Mouse (Mus musculus): ENCODE results near the gene Syt8.

The Syt8 gene

DNA sequence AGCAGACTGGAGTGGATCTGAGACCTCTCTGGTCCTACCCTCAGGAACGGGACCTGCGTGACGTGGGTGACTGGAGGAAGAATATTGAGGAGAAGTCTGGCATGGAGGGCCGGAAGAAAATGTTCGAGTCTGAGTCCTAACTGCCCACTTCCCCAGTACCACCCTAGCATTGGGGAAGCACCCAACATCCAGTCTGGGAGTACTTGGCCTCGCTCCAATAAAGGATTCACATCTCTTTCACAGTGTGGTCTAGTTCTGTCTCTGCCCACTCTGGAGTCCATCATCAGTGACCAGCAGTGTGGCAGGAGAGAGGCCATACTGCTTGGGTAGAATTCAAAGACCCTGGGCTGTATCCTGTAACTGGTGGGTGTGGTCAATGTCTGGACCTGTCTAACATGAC lies 9.5 kb downstream of the Syt8 start:
- no peak for DNase-seq (ENCODE audit: low read depth, low spot score)

DNA sequence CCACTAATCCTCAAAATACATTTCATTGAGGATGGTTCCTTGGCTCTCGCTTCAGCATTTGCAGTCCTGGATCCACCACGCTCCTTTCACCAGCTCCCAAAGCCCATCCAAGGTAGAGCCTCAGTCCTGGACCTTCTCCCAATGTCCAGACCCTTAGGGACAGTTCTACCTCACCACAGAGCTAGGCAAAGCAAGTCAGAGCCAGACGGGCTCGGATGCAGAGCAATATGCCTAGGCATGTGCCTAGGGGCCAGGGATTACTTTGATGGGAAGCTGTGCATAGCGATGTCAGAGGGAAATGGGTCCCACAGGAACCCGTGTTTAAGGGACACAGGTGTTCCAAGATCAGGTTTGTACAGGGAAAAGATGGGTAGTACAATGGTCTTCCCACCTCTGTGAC lies 10.7 kb downstream of the Syt8 start:
- no peak for DNase-seq (ENCODE audit: low read depth, low spot score)

DNA sequence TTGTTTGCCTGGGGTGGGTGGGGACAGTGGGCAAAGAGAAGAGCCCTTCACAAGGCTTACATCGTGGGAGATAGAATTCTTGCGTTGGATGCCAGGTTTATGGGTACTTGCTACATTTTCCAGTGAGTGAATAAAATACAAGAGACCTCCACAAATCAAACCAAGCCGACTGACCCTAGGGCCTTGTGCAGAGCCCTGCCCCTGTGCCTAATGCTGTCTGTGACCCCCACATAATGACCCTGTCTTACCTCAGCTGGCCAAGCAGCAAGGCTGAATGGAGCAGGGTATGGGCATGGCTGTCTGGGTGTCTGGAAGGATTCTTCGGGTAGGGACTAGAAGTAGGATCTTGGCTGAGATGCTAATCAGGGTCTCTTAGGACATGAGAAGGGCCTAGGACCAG lies 11.6 kb downstream of the Syt8 start:
- no peak for DNase-seq (ENCODE audit: low read depth, low spot score)

DNA sequence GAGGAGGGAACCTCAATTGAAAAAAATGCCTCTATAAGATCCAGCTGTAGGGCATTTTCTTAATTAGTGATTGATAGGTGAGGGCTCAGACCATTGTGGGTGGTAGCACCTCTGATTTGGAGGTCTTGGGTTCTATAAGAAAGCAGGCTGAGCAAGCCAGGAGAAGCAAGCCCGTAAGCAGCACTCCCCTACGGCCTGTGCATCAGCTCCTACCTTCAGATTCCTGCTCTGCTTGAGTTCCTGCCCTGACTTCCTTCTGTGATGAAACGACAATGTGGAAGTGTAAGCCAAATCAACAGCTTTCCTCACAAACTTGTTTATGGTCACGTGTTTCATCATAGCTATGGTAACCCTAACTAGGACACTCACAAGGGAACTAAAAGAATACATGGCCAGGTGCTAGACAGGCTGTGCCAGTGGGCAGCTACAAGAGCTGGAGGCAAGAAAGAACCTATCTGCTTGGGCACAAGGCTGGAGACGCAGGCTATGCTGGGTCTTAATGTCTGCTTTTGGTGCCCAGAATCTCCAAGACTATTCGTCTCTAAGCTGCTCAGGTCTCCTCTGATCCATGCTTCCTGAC lies 14.5 kb downstream of the Syt8 start:
- no peak for DNase-seq (ENCODE audit: low read depth, low spot score)

DNA sequence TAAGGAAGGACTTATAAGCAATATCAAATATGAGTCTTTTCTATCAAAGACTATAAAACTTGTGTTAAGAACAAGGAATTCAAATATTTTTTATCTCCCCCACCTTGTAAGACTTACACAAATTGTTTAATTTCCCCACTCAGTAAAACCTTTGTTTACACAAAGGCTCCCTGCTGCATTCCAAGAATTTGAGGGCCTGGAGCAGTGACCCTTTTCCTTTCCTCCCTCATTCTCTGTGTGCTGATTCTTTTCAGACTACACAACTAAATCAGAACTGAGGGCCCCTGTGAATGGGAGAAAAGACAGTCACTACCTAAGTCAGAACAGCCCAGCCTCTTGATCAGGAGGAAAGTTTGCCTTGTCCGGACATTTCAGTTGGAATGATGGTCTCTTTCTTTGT lies 20.1 kb downstream of the Syt8 start:
- DNase-seq (ENCODE audit: low read depth, low spot score), result no peak

DNA sequence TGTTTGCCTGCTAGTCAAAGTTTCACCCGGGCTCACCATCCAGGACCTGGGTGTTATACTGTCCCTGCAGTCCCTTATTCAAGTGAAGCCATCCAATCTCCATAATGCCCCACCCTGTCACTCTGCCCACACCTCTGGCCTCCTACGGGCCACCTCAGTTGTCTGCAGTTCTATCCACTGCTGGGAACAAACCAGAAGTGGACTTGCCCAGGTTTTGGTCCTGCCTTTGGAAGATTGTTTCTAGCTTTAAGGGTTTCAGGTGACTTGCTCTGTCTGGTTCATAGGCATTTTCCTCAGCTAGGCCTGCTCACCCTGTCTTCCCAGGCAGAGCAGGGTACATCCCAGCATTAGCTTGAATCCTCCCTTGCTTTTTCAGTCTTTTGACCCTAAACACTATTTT lies 20.6 kb downstream of the Syt8 start:
- DNase-seq (ENCODE audit: low read depth, low spot score), result no peak

DNA sequence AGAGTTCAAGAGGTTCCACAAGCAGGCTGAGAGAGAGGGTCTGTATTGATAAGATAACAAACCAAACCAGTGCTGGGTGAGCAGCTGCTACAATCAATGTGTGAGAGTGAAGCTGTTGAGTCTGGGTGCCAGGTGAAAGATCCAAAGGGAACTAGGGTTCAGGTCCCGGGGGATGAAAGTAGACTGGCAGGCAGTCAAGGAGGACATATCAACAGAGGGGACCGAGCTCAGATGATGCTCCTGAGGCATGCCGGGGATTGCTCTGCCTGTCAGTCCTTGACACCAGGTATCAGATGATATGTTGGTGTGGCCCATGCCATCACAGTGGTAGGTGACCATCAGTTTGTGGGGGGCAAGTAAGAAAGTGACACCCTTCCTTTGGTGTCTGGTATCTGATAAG lies 22.2 kb downstream of the Syt8 start:
- no peak for DNase-seq (ENCODE audit: low read depth, low spot score)

DNA sequence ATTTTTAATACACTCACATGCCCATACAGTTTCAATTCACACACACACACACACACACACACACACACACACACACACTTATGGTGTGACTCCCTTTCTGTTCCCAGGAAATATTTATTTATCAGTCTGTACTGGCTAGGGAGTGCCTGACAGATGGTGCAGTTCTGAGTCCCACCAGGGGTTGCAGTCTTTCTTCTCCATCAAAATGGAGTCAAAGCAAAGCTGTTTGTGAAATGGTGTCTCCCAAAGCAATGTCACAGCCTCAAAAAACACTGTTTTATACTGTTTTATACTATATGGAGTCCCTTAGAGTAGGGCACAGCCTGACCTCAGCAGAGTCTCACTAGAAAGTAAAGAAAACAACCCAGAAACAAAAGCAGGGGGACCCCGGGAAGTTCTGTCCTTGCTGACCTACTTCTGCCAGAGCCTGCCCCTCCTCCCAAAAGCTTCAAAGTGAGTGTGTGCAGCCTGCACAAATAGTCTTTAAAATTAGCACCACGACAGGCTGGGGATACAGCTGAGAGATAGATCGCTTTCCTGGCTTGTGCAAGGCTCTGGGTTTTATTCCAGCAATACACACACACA lies 22.7 kb downstream of the Syt8 start:
- peak; percentile 42 for DNase-seq (ENCODE audit: low read depth, low spot score)

DNA sequence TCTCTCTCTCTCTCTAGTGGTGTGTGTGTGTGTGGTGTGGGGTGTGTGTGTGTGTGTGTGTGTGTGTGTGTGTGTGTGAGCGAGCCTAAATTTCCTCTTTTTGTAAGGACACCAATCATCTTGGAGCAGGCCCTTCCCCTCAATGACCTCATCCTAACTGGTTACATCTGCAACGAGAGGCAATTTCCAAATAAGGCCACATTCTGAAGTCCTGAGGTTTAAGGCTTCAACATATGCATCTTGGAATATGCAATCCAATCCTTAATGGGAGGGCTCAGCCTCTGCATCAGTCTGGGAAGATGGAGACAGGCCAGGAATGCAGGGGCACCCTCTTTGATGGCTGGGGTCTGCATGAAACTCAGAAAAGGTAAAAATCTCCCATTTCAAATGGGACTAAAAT lies 23.4 kb downstream of the Syt8 start:
- no peak for DNase-seq (ENCODE audit: low read depth, low spot score)

DNA sequence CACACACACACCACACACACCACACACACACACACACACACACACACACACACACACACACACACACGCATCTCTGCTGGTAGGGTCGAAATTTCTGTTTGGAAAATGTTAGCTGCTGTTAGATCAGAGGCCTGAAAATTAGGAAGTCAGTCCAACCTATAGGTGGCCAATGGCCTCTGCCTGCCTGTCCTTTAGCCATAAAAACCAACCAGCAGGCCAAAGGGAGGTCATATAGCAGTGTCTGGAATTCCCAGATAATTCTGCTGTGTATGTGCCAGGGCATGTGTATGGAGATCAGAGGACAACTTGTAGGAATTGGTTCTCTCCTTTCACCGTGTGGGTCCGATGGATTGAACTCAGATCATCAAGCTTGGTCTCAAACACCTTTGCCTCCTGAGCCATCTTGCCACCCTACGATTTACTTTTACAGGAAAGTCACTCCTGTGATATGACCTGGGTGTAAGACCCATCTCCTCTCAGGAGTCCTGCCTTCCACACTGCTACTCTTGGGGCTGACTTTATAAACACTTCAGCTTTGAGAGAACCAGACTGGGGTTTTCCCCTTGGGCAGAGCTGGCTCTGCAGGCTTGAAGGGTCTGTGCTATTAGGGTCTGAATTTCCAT lies 24.1 kb downstream of the Syt8 start:
- no peak for DNase-seq (ENCODE audit: low read depth, low spot score)

DNA sequence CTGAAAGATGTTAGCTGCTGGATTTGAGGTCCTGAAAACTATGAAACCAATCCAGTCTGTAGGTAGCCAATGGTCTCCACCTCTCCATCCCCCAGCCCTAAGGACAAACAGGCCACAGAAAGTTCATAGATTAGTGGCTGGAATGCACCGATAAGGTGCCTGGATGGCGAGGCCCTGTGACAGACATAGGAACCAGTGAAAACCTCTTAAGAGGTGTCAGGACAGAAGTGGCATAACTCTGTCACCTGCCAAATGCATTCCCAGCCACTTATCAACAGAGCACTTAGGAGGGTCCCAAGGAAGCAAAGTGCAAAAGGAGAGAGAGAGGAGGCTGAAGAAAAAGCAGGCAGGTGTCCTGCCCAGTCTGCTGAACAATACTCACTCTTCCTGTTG lies 24.6 kb downstream of the Syt8 start:
- no peak for DNase-seq (ENCODE audit: low read depth, low spot score)

DNA sequence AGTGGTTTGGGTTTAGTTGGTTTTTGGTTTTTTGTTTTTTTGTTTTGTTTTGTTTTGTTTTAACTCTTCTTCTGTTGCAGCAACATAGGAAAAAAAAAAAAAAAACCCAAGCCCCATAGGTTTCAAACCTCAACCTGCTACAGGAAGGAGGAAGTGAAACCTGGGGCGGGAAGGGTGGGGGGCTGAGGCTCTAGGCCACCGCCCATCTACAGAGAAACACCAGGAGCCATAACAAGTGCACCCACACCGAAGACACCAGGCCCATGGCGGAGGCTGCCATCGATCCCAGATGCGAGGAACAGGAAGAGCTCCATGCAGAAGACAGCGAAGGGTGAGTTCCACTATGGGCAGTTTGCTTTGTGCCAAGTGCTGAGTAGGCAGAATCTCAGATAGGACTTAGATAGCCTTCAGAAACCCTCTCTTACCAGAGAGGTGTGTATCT lies 26.0 kb downstream of the Syt8 start, which contains the start of gene Lsp1:
Gene Lsp1 (plus strand): TSS at position 174 of the 442 bp plus-strand sequence.
- peak; percentile 70 for DNase-seq (ENCODE audit: low read depth, low spot score)

DNA sequence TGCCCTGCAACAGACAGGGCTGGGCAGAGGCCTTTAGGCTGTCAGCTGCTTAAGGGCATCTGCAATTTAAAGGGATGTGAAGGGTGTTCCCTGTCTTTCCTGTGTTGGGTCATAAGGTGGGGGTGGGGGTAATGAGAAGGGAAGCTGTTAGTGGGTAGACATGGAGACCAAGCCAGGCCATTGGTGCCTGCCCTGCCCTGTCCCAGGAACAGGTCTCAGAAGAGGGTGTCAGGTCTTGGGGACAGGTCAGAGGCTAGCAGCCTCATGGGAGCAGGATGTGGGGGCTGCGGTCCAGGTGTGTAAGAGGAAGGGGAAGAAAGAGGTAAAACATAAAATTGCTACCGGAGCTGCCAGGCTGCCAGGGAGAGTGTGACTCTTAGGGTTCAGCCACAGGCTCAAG lies 26.8 kb downstream of the Syt8 start:
- DNase-seq (ENCODE audit: low read depth, low spot score), result peak; percentile 43

DNA sequence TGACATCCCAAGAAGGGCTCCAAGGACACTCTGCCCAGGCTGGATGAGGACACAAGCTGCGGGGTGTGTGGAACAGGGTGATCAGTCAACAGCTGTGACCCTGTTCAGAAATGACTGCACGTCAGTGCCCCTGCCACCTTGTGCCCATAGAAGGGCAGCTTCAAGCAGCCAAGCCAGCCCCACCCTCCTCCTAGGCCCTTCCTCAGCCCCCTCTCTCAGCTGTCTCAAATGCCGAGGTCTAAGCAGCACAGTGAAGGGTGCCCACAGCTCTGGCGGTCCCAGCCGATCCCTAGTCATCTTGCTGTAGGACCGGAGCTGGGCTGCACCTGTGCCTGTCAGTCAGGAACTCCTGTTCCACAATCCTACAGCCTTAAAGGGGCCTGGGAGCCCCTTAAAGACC lies 27.5 kb downstream of the Syt8 start:
- DNase-seq (ENCODE audit: low read depth, low spot score), result peak; percentile 36

DNA sequence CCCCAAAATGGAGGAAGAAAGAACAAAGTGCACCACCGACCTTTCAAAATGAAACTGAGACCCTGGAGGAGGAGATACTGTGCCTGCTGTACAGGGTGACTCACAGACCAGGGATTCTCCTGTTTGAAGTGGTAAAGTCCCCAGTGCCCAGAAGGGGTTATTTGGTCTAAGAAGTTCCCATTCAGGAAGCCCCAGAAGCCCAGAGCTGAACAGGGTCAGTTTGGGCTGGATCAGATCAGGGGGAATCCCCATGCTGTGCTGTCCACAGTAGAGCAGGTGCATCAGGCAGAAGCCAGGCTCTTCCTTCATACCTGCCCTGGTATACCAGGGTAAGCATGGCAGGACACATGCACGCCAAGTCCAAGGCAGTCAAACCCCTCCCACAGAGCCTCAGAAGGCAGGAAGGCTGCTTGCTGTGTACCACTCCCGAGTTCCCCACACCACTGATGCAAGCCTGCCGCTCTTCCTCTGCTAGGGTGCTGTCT lies 28.0 kb downstream of the Syt8 start:
- DNase-seq (ENCODE audit: low read depth, low spot score), result peak; percentile 46

DNA sequence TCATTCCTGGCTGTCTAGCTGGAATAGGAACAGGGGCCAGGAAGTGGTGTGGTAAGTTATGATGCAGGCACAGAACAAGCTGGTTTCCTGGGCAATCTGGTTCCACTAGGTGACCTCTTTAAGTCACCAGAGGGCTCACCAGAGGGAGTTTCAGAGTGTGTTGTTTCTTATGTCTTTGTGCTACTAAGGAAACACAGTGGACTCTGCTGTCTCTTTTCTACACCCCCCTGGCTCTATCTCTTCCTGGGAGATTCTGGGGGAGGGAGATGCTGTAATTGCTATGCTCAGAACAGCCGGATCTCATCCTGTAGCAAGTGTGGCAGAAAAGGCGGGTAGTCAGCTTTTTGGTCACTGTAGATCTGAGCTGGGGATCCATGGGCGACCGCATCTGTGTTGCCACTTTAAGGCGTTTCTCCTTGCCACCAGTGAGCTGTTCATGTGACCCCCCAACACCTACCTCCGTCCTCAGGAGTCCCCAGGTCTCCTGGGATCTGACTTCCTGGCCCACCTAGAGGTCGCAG lies 35.6 kb downstream of the Syt8 start:
- DNase-seq (ENCODE audit: low read depth, low spot score), result no peak

DNA sequence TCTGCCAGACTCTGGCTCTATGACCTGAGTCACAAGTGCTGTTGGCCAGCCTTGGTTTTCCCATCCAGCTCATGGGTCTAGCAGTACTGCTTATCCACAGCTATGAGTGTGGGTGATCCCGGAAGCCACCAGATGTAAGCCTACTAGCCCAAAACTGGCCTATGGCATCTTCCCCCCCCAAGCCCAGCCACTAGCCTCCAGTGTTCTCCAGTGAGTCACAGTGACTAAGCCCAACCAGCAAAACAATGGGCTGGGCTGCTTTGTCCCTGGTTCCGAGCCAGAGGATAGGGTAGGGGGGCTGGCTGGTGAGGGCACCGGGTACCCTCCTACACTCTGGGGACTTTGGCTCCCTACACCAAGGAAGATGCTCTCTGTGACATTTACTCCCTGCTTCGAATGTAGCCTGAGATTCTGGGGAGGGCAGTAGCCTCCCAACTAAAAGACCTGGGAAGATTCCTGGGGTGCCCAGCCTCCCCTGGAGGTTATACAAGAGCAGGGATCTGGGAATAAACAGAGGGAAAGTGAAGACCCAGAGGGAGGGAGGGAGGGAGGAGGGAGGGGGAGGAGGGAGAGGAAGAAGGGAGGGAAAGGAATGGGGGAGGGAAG lies 36.3 kb downstream of the Syt8 start:
- DNase-seq (ENCODE audit: low read depth, low spot score), result no peak

DNA sequence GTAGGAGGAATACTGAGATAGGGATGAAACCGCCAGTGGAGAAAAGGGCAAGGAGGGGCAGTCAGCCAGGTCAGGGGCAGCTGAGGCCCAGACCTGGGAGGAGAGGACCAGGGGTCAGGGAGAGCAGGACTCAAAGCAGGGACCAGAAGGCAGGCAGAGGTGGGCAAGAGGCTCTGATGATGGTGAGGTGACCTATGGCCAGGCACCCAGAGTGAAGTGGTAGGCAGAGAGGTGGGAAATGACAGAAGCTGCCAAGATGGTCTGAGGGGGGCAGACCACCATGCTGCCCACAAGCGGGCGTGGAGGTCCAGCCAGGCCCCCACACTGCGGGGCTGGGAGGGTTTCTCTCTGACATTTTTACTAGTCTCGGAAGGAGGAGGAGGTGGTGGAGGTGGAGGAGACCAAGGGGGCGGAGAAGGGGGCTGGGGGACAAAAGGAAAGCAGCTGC lies 36.8 kb downstream of the Syt8 start:
- DNase-seq (ENCODE audit: low read depth, low spot score), result no peak

DNA sequence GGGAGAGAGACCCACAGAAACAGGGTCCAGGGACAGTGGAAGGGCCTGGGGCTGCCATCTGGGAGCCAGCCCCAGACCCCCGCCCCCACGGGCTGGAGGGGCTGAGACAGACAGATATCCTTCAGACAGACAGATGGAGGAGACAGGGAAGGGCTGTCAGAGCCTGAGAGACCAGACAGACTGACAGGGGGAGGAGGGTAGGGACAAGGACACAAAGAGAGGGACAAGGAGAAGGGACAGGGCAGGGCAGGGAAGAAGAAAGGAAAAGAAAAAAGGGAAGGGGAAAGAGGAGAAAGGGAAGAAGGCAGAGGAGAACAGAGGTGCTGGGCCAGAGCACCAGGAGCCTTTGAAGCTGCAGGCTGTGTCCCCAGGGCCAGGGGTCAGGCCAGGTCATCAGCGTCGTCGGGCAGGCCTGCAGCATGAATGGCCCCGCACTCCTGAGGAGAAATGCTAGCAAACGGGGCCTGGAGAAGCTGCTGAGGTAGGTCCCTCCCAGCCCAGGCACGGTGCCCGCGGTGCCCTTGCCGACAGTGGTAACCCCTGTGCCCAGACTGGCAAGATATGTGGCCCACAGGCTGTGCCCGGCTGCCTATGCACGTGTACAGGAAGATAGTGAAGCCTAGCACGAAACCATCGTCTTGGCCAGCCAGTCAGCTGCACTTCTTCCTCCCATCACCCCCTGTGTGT lies 37.4 kb downstream of the Syt8 start:
- DNase-seq (ENCODE audit: low read depth, low spot score), result no peak

DNA sequence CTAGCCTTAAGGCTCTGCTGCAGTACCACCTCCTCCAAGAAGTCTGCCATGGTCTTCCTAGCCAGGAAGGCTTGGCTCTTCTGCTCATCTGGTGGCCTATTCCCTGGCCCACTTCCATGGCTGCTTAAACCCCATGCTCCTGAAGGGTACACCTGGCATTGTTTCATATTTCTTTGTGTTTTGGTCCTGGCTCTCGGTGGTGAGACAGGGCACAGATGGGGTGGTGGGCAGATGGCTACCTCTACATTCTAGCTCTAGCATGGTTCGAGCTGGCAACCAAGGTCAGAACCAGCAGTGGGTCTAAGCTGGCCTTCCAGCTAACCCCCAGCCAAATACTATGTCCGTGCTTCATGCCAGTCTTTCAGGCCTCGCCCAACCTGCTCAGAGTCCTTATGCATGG lies 38.3 kb downstream of the Syt8 start:
- DNase-seq (ENCODE audit: low read depth, low spot score), result no peak

DNA sequence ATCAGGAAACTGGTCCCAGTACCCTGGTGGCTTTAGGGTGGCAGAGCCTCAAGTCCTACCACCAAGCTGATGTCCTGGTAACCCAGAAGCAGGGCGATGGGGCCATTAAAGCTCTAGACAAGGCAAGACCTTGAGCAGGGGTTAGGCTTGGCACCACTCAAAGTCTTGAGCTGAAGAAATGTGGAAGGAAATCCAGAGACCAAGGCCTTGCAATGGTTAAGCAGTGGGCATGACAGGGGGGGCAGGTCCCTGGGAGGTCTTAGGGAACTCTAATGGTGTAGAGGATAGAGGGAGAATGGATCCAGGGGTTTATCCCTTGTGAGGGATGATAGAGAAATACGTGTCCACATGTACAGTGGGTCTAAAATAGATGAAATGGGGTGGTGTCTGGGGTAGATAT lies 38.8 kb downstream of the Syt8 start:
- no peak for DNase-seq (ENCODE audit: low read depth, low spot score)

DNA sequence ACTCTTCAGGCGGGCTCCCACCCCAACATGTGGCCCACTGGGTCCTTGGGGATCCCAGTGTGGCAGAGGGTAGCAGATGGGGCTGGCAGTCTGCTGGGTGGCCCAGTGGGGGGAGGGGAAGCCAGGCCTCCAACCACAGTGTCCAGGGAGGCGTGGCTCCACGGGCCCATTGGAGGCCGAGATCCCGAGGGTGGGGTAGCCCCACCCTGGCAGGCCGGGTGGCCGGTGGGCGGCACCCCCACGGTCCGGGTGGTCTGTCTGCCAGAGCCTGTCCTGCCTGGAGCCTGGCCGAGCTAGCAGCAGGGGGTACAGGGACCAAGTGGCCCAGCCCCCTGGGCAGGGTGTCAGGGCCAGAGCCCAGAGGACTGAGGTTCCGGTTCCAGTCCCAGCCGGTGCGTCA lies 40.1 kb downstream of the Syt8 start:
- no peak for DNase-seq (ENCODE audit: low read depth, low spot score)
